Mouse (Mus musculus): ENCODE data around the gene Nup54.

Gene Nup54

GRCm38 (mm10) chr5:92376795-92377405, 58.1 kb downstream of the Nup54 start:
- DNase-seq (ENCODE audit: low spot score) = no peak

- no peak for DNase-seq (ENCODE audit: low spot score)
Observed at GRCm38 (mm10) chr5:92375368-92375767, 59.7 kb downstream of the Nup54 start.

GRCm38 (mm10) chr5:92374721-92375142, 60.3 kb downstream of the Nup54 start:
- peak; percentile 39 for DNase-seq (ENCODE audit: low spot score)

- no peak for DNase-seq (ENCODE audit: low spot score)
Observed at GRCm38 (mm10) chr5:92372605-92373004, 62.4 kb downstream of the Nup54 start.

GRCm38 (mm10) chr5:92371361-92371976, 63.5 kb downstream of the Nup54 start:
- DNase-seq (ENCODE audit: low spot score) = no peak

GRCm38 (mm10) chr5:92370891-92371290, 64.1 kb downstream of the Nup54 start:
- DNase-seq (ENCODE audit: low spot score) = no peak

GRCm38 (mm10) chr5:92370392-92370791, 64.6 kb downstream of the Nup54 start:
- DNase-seq (ENCODE audit: low spot score) = no peak

GRCm38 (mm10) chr5:92369151-92369994, 65.6 kb downstream of the Nup54 start:
- no peak for DNase-seq (ENCODE audit: low spot score)

- no peak for DNase-seq (ENCODE audit: low spot score)
Observed at GRCm38 (mm10) chr5:92368392-92368791, 66.6 kb downstream of the Nup54 start.

- DNase-seq (ENCODE audit: low spot score) = no peak
Observed at GRCm38 (mm10) chr5:92366565-92366964, 68.5 kb downstream of the Nup54 start.

Data from ovary, postnatal 36 days (tissue).